Comparison of ENCODE assay signal across 11 mouse cellular contexts in genomic region chr3:79976786-79977185, GRCm38 (mm10).
A peak's percentile ranks its signal among the peaks of the same experiment; 100 is the strongest.
DNase-seq lines count a peak whose midpoint lies in the region; ATAC-seq and TF ChIP-seq lines count a peak whose summit lies in the region.
"Had no signal": no experiment of that assay in that cellular context is flagged by ENCODE, and none has a peak within 500 bp of the region (broad histone marks: within the 10 kb centered on the region; RNA-seq: fewer than 3 reads in every experiment).

No protein-coding gene starts in this region.

- 47% methylated on average over 3 of the region's 3 CpGs for WGBS in lung, embryonic 14.5 days
- whole genome bisulfite sequencing in lung, adult 2 months, result 35% methylated on average over 3 of the region's 3 CpGs
- WGBS in heart, embryonic 15.5 days, result 30% methylated on average over 3 of the region's 3 CpGs
- WGBS in midbrain, embryonic 14.5 days, result 66% methylated on average over 3 of the region's 3 CpGs

- H3K27ac ChIP-seq in lung, embryonic 14.5 days (ENCODE audit: low read depth), result 0 out of 2 replicates have a peak overlapping the region, but pooled peaks have one; percentile 16
- H3K27ac ChIP-seq in heart, embryonic 15.5 days, result peak overlapping the region; percentile 63
- no peak overlapping the region for H3K27ac ChIP-seq in midbrain, embryonic 14.5 days (replicated peaks; ENCODE audit: low read depth, low read length)
- H3K27ac ChIP-seq: liver, embryonic 13.5 days; neural tube, embryonic 12.5 days had no signal

- ATAC-seq in frontal cortex, adult (ENCODE audit: low TSS enrichment), result peak; percentile 35
- no peak for ATAC-seq in lung, embryonic 14.5 days (ENCODE audit: insufficient read depth)
- no peak for ATAC-seq in heart, embryonic 15.5 days (replicated peaks; ENCODE audit: insufficient number of reproducible peaks, insufficient read depth, low FRiP score, low read depth)
- no peak for ATAC-seq in midbrain, embryonic 14.5 days (ENCODE audit: low FRiP score, low TSS enrichment)

- H3K4me2 ChIP-seq in lung, embryonic 14.5 days, result no peak overlapping the region
- H3K4me2 ChIP-seq in heart, embryonic 15.5 days, result no peak overlapping the region
- H3K4me2 ChIP-seq in midbrain, embryonic 14.5 days (ENCODE audit: low read length), result no peak overlapping the region
- H3K4me2 ChIP-seq: liver, embryonic 13.5 days; neural tube, embryonic 12.5 days had no signal

- no peaks in the 10 kb centered on the region for H3K36me3 ChIP-seq in lung, embryonic 14.5 days (ENCODE audit: insufficient read depth)
- H3K36me3 ChIP-seq in heart, embryonic 15.5 days, result no peaks in the 10 kb centered on the region
- H3K36me3 ChIP-seq in midbrain, embryonic 14.5 days (ENCODE audit: control insufficient read depth, insufficient read depth, low read length), result no peaks in the 10 kb centered on the region
- H3K36me3 ChIP-seq: liver, embryonic 13.5 days; neural tube, embryonic 12.5 days had no signal

- H3K9me3 ChIP-seq in lung, embryonic 14.5 days (ENCODE audit: low read depth, low read length), result no peaks in the 10 kb centered on the region
- H3K9me3 ChIP-seq in heart, embryonic 15.5 days (replicated peaks), result no peaks in the 10 kb centered on the region
- no peaks in the 10 kb centered on the region for H3K9me3 ChIP-seq in midbrain, embryonic 14.5 days (ENCODE audit: control insufficient read depth, low read length)
- H3K9me3 ChIP-seq: liver, embryonic 13.5 days; neural tube, embryonic 12.5 days had no signal

- H3K27me3 ChIP-seq in lung, embryonic 14.5 days (ENCODE audit: insufficient read depth, low read length), result no peaks in the 10 kb centered on the region
- H3K27me3 ChIP-seq in heart, embryonic 15.5 days, result no peaks in the 10 kb centered on the region
- no peaks in the 10 kb centered on the region for H3K27me3 ChIP-seq in midbrain, embryonic 14.5 days (ENCODE audit: control insufficient read depth, insufficient read depth, low read length)
- H3K27me3 ChIP-seq: liver, embryonic 13.5 days; neural tube, embryonic 12.5 days had no signal

- no peak for DNase-seq in frontal cortex, postnatal 10 days (ENCODE audit: low spot score in 2 of 2)
- DNase-seq in lung, embryonic 14.5 days, result peak; percentile 52
- DNase-seq in lung, adult 2 months, result no peak
- peak; percentile 55 to 81 for DNase-seq in layer of hippocampus, postnatal 14 days (ENCODE audit: low spot score in 2 of 2)
- no peak for DNase-seq in midbrain, embryonic 14.5 days
- DNase-seq in urinary bladder, postnatal 36 days (ENCODE audit: low spot score in 2 of 2), result no peak
- DNase-seq: cerebellum, adult 11-12 months; liver, embryonic 13.5 days had no signal

- H3K9ac ChIP-seq in lung, embryonic 14.5 days, result no peak overlapping the region
- H3K9ac ChIP-seq in heart, embryonic 15.5 days, result no peak overlapping the region
- no peak overlapping the region for H3K9ac ChIP-seq in midbrain, embryonic 14.5 days (replicated peaks; ENCODE audit: low read length)
- H3K9ac ChIP-seq: liver, embryonic 13.5 days; neural tube, embryonic 12.5 days had no signal

- H3K4me1 ChIP-seq in lung, embryonic 14.5 days (ENCODE audit: insufficient read depth), result peaks cover 8% of the 10 kb centered on the region
- H3K4me1 ChIP-seq in lung, adult 2 months (ENCODE audit: control insufficient read depth, insufficient read depth, low read length), result peaks cover 12% of the 10 kb centered on the region
- peaks cover 35% of the 10 kb centered on the region for H3K4me1 ChIP-seq in heart, embryonic 15.5 days (replicated peaks)
- no peaks in the 10 kb centered on the region; the same call in 1 of the 2 replicates for H3K4me1 ChIP-seq in midbrain, embryonic 14.5 days (ENCODE audit: control insufficient read depth, insufficient read depth, low read length)
- H3K4me1 ChIP-seq: liver, embryonic 13.5 days; neural tube, embryonic 12.5 days had no signal

- TF ChIP-seq POLR2A in lung, adult 2 months (IDR thresholded peaks at IDR 0.05; ENCODE audit: borderline replicate concordance, extremely low read depth, low read depth, low read length), result no peak

- no peak overlapping the region for H3K4me3 ChIP-seq in lung, embryonic 14.5 days (ENCODE audit: low read depth, low read length)
- no peak overlapping the region for H3K4me3 ChIP-seq in lung, adult 2 months (replicated peaks; ENCODE audit: extremely low read depth, low read depth, low read length)
- H3K4me3 ChIP-seq in heart, embryonic 15.5 days, result no peak overlapping the region
- no peak overlapping the region for H3K4me3 ChIP-seq in midbrain, embryonic 14.5 days (replicated peaks; ENCODE audit: low read depth, low read length)
- H3K4me3 ChIP-seq: liver, embryonic 13.5 days; neural tube, embryonic 12.5 days had no signal

- TF ChIP-seq CTCF in lung, embryonic 14.5 days (IDR thresholded peaks at IDR 0.05; ENCODE audit: low read depth), result no peak
- TF ChIP-seq CTCF in lung, adult 2 months (IDR thresholded peaks at IDR 0.05; ENCODE audit: insufficient read depth, low read length), result no peak

Comparison
In these comparisons a context has a peak if more than half of its experiments do, and no peak if none do; other contexts are left out.
1. DNase-seq: peak in lung, embryonic 14.5 days (single experiment) and layer of hippocampus, postnatal 14 days (2 of 2); none in frontal cortex, postnatal 10 days (0 of 2), lung, adult 2 months (single experiment), midbrain, embryonic 14.5 days (single experiment) and urinary bladder, postnatal 36 days (0 of 2).